Mouse (Mus musculus) MEL (cell line): ENCODE data around the gene Gmpr.

ENCODE experiments used
- CTCF ChIP-seq, 3 experiments: IDR thresholded peaks in 2 of 3; conservative IDR thresholded peaks in 1 of 3; 2 replicates each; pipeline ENCODE4 v1.5.1; 2011 to 2012; ENCODE audit warnings: low read length in 3 of 3, low read depth in 2 of 3, mild to moderate bottlenecking in 2 of 3, improper control_type of control experiment in 1 of 3, inconsistent platforms in 1 of 3, mixed read lengths in 1 of 3, moderate library complexity in 1 of 3; ENCODE audit not compliant: control insufficient read depth in 1 of 3, insufficient read depth in 1 of 3, poor library complexity in 1 of 3, severe bottlenecking in 1 of 3
- EP300 ChIP-seq, 2 experiments: IDR thresholded peaks; 2 replicates each; pipeline ENCODE4 v1.6.1; 2011; ENCODE audit warnings: improper control_type of control experiment in 2 of 2, low read length in 2 of 2, low read depth in 1 of 2, mild to moderate bottlenecking in 1 of 2
- GABPA ChIP-seq: IDR thresholded peaks from 2 replicates; pipeline ENCODE4 v1.6.1; 2012; ENCODE audit warnings: low read depth, mild to moderate bottlenecking, inconsistent platforms, low read length, improper control_type of control experiment, moderate library complexity
- GATA1 ChIP-seq: IDR thresholded peaks from 2 replicates; pipeline ENCODE4 v1.6.1; 2011; ENCODE audit warnings: low read depth, low read length, improper control_type of control experiment
- NRF1 ChIP-seq: IDR thresholded peaks from 2 replicates; pipeline ENCODE4 v1.6.1; 2014; ENCODE audit warnings: low read depth, mild to moderate bottlenecking, inconsistent platforms, low read length, improper control_type of control experiment, moderate library complexity; ENCODE audit not compliant: poor library complexity, insufficient read depth, severe bottlenecking
- POLR2A ChIP-seq, 2 experiments: IDR thresholded peaks; 2 replicates each; pipeline ENCODE4 v1.6.1; 2011 to 2012; ENCODE audit warnings: low read length in 2 of 2, mild to moderate bottlenecking in 2 of 2, control low read depth in 1 of 2, improper control_type of control experiment in 1 of 2, low read depth in 1 of 2, moderate library complexity in 1 of 2; ENCODE audit not compliant: control insufficient read depth in 1 of 2, insufficient read depth in 1 of 2, poor library complexity in 1 of 2
- POLR2AphosphoS5 ChIP-seq: IDR thresholded peaks from 2 replicates; pipeline ENCODE4 v1.6.1; 2012; ENCODE audit warnings: low read depth, borderline replicate concordance, mild to moderate bottlenecking, inconsistent platforms, low read length, moderate library complexity, mixed read lengths

DNA sequence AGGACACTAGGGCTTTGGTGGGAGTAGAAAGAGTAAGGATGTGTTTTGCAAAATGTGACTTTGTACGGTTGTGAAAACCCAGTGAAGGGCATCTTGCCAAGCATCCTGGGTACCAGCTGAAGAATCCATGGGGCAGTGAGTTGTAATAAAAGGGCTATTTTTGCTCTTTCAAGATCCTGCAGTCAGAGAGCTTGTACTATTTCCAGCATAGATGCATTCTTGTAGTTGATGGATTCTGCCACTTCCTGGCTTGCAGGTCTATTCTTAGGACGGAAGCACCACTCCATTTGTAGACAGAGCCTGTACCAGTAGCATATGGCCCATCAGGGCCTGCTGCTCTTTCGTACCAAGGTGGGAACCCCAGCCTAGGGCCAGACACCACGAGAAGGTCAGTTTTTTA lies 21.5 kb downstream of the Gmpr start:
- no peak for TF ChIP-seq POLR2AphosphoS5
- no peak for TF ChIP-seq CTCF (IDR thresholded peaks at IDR 0.05 in 2 of 3, conservative IDR thresholded peaks at IDR 0.05 in 1 of 3; ENCODE audit: control insufficient read depth in 1 of 3, insufficient read depth in 1 of 3, low read depth in 2 of 3, low read length in 3 of 3, poor library complexity in 1 of 3, severe bottlenecking in 1 of 3)
- no peak for TF ChIP-seq GATA1
- no peak for TF ChIP-seq EP300 (IDR thresholded peaks at IDR 0.05; ENCODE audit: low read depth in 1 of 2, low read length in 2 of 2)
- TF ChIP-seq GABPA: no peak
- TF ChIP-seq NRF1: no peak
- TF ChIP-seq POLR2A (IDR thresholded peaks at IDR 0.05; ENCODE audit: control insufficient read depth in 1 of 2, insufficient read depth in 1 of 2, low read depth in 1 of 2, low read length in 2 of 2, poor library complexity in 1 of 2): no peak
